Mouse (Mus musculus) lung, embryonic 14.5 days (tissue): Measurements from ENCODE around the gene Vmp1. TPM values are rescaled to one million over a fixed set of nuclear protein-coding genes. Genes with fewer than 3 reads are reported as not detected.

Source experiments
- ATAC-seq: fragments of 200-750 bp; cut with Nextera tagmentation; 2 replicates; pipeline ENCODE4 v1.8.0; 2017; ENCODE audit warnings: mild to moderate bottlenecking, moderate TSS enrichment, moderate library complexity; ENCODE audit not compliant: insufficient read depth
- DNase-seq: peaks from one replicate; pipeline ENCODE4 v3.0.0-alpha.2; 2015
- H3K27ac ChIP-seq: fragments of 300-500 bp; sonication (generic); 2 replicates; pipeline ENCODE4 v1.5.1; 2014; ENCODE audit warnings: low read depth, mild to moderate bottlenecking, moderate library complexity
- H3K27me3 ChIP-seq: fragments of 300-500 bp; sonication (generic); 2 replicates; pipeline ENCODE4 v1.6.1; 2014; ENCODE audit warnings: low read length, control low read depth; ENCODE audit not compliant: insufficient read depth
- H3K36me3 ChIP-seq: fragments of 300-500 bp; sonication (generic); 2 replicates; pipeline ENCODE4 v1.6.1; 2014; ENCODE audit warnings: control low read depth; ENCODE audit not compliant: insufficient read depth
- H3K4me1 ChIP-seq: fragments of 300-500 bp; sonication (generic); 2 replicates; pipeline ENCODE4 v1.6.1; 2014; ENCODE audit warnings: antibody characterized with exemption, control low read depth; ENCODE audit not compliant: insufficient read depth
- H3K4me2 ChIP-seq: fragments of 300-500 bp; sonication (generic); 2 replicates; pipeline ENCODE4 v1.6.1; 2014; ENCODE audit warnings: mild to moderate bottlenecking
- H3K4me3 ChIP-seq: fragments of 300-500 bp; sonication (generic); 2 replicates; pipeline ENCODE4 v1.5.1; 2014; ENCODE audit warnings: low read depth, low read length
- H3K9ac ChIP-seq: fragments of 300-500 bp; sonication (generic); 2 replicates; pipeline ENCODE4 v1.6.1; 2014
- H3K9me3 ChIP-seq: fragments of 300-500 bp; sonication (generic); 2 replicates; pipeline ENCODE4 v1.6.1; 2016; ENCODE audit warnings: low read depth, low read length, control low read depth
- CTCF ChIP-seq: IDR thresholded peaks from 2 replicates; pipeline ENCODE4 v1.5.1; 2016; ENCODE audit warnings: antibody characterized with exemption, low read depth
- WGBS: fragments of 180-500 bp; shearing (Covaris S2); extraction: QIAGEN DNeasy Blood & Tissue Kit; methylation state at CpG from one replicate; pipeline ENCODE4 v1.1.7; 2014; 5-methylcytosine and 5-hydroxymethylcytosine counted together
- polyA plus RNA-seq: library from polyadenylated mRNA; unstranded; fragments of >200 nt; fragmentation: Nextera tagmentation; extraction: Ambion mirVana; gene quantifications from 2 replicates; pipeline ENCODE4 v1.2.1, GENCODE M21; 2014

The Vmp1 gene
- polyA plus RNA-seq, 1 experiment from 2014 or later = 117 TPM

GRCm38 (mm10) chr11:86690383-86690782, 6.7 kb upstream of the Vmp1 start:
- Histone ChIP-seq H3K9ac (no peak overlapping the region), H3K36me3 (peaks cover 68% of the 10 kb centered on the region), H3K4me1 (0 out of 2 replicates have a peak, but pooled peaks cover under 1% of the 10 kb centered on the region), H3K9me3 (no peaks in the 10 kb centered on the region), H3K4me2 (no peak overlapping the region), H3K4me3 (no peak overlapping the region), H3K27me3 (no peaks in the 10 kb centered on the region), H3K27ac (no peak overlapping the region)
- no peak for ATAC-seq
- WGBS = 76% methylated on average over 3 of the region's 3 CpGs
- TF ChIP-seq CTCF = no peak
- DNase-seq = no peak

GRCm38 (mm10) chr11:86685366-86685765, 1.7 kb upstream of the Vmp1 start:
- Histone ChIP-seq H3K9ac (peak overlapping the region; percentile 87), H3K4me3 (peak overlapping the region; percentile 89), H3K9me3 (no peaks in the 10 kb centered on the region), H3K36me3 (peaks cover 23% of the 10 kb centered on the region), H3K27me3 (no peaks in the 10 kb centered on the region), H3K4me1 (peaks cover 4% of the 10 kb centered on the region; the same call in 1 of the 2 replicates), H3K27ac (no peak overlapping the region), H3K4me2 (peak overlapping the region; percentile 84)
- TF ChIP-seq CTCF = no peak
- ATAC-seq = no peak
- DNase-seq = no peak
- 74% methylated on average over 1 of the region's 1 CpGs for WGBS

GRCm38 (mm10) chr11:86684126-86685012, 733 bp upstream of the Vmp1 start:
- Histone ChIP-seq H3K4me2 (peak overlapping the region; percentile 84), H3K4me1 (peaks cover 4% of the 10 kb centered on the region; the same call in 1 of the 2 replicates), H3K9me3 (no peaks in the 10 kb centered on the region), H3K9ac (peak overlapping the region; percentile 87), H3K4me3 (peak overlapping the region; percentile 89), H3K36me3 (peaks cover 13% of the 10 kb centered on the region), H3K27me3 (no peaks in the 10 kb centered on the region), H3K27ac (peak overlapping the region; percentile 92)
- ATAC-seq (no peak), DNase-seq (no peak)
- WGBS = 5% methylated on average over 20 of the region's 20 CpGs
- no peak for TF ChIP-seq CTCF

DNA sequence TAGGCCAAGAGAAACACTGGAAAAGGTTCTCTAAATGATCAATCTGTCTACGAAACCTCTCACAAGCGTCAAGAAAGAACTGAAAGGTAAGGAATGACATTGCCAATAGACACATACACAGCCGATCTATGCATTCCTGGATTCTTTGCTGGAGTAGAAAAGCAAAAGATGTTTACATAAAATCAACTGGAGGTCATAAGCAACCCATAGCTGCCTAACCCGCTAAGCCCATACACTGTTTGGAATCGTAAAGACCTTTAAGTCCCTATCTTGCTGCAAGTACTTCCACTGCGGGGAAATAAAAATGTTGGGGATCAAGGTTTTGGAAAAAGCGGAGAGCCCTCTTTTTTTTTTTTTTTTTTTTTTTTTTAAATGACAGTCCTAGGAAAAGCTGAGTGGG, 775 bp downstream of the Vmp1 start:
- Histone ChIP-seq H3K36me3 (peaks cover 3% of the 10 kb centered on the region; the same call in 1 of the 2 replicates), H3K27me3 (no peaks in the 10 kb centered on the region), H3K4me1 (peaks cover 4% of the 10 kb centered on the region; the same call in 1 of the 2 replicates), H3K27ac (0 out of 2 replicates have a peak overlapping the region, but pooled peaks have one; percentile 92), H3K9ac (peak overlapping the region; percentile 87), H3K4me3 (peak overlapping the region; percentile 89), H3K4me2 (peak overlapping the region; percentile 84), H3K9me3 (no peaks in the 10 kb centered on the region)
- ATAC-seq (no peak), DNase-seq (no peak)
- TF ChIP-seq CTCF = no peak
- WGBS = 23% methylated on average over 7 of the region's 7 CpGs

- Histone ChIP-seq H3K36me3 (0 out of 2 replicates have a peak, but pooled peaks cover 4% of the 10 kb centered on the region), H3K27me3 (no peaks in the 10 kb centered on the region), H3K4me2 (no peak overlapping the region), H3K4me1 (peaks cover 4% of the 10 kb centered on the region; the same call in 1 of the 2 replicates), H3K9ac (no peak overlapping the region), H3K27ac (no peak overlapping the region), H3K9me3 (no peaks in the 10 kb centered on the region), H3K4me3 (no peak overlapping the region)
- ATAC-seq (no peak), DNase-seq (no peak)
- TF ChIP-seq CTCF = no peak
- 86% methylated on average over 3 of the region's 3 CpGs for WGBS
Observed at GRCm38 (mm10) chr11:86681423-86681822, 2.2 kb downstream of the Vmp1 start.

GRCm38 (mm10) chr11:86680729-86681128, 2.9 kb downstream of the Vmp1 start:
- H3K9ac ChIP-seq = no peak overlapping the region
- H3K4me1 ChIP-seq = peaks cover 4% of the 10 kb centered on the region; the same call in 1 of the 2 replicates
- H3K27ac ChIP-seq = no peak overlapping the region
- H3K9me3 ChIP-seq = no peaks in the 10 kb centered on the region
- no peak overlapping the region for H3K4me2 ChIP-seq
- WGBS = 92% methylated on average over 3 of the region's 3 CpGs
- TF ChIP-seq CTCF = no peak
- DNase-seq (no peak), ATAC-seq (no peak)
- H3K27me3 ChIP-seq = no peaks in the 10 kb centered on the region
- H3K36me3 ChIP-seq = 0 out of 2 replicates have a peak, but pooled peaks cover 4% of the 10 kb centered on the region
- no peak overlapping the region for H3K4me3 ChIP-seq

GRCm38 (mm10) chr11:86678957-86679356, 4.7 kb downstream of the Vmp1 start:
- Histone ChIP-seq H3K4me1 (no peaks in the 10 kb centered on the region), H3K9ac (no peak overlapping the region), H3K9me3 (no peaks in the 10 kb centered on the region), H3K4me3 (no peak overlapping the region), H3K4me2 (no peak overlapping the region), H3K27ac (no peak overlapping the region), H3K36me3 (0 out of 2 replicates have a peak, but pooled peaks cover 4% of the 10 kb centered on the region), H3K27me3 (no peaks in the 10 kb centered on the region)
- TF ChIP-seq CTCF = no peak
- DNase-seq = no peak
- ATAC-seq = no peak
- WGBS = 82% methylated on average over 5 of the region's 5 CpGs
